8 mouse cellular contexts compared by ENCODE assay signal in genomic region chr16:92057852-92058643, GRCm38 (mm10). TPM values are rescaled to one million over a fixed set of nuclear protein-coding genes. Genes with fewer than 3 reads are reported as not detected.
A peak's percentile ranks its signal among the peaks of the same experiment; 100 is the strongest.
DNase-seq lines count a peak whose midpoint lies in the region; ATAC-seq lines count a peak whose summit lies in the region.

Mrps6 (plus strand) TSS chr16:92058270.
Gm49711 (plus strand) TSS chr16:92058316.
Slc5a3 (plus strand) TSS chr16:92058322.

- peak within 1 kb of the TSS; percentile 71 for H3K27ac ChIP-seq in hindbrain, embryonic 14.5 days

- H3K36me3 ChIP-seq in hindbrain, embryonic 14.5 days (replicated peaks; ENCODE audit: control insufficient read depth, insufficient read depth), result peaks cover 22% of the 10 kb centered on the region

- H3K4me2 ChIP-seq in hindbrain, embryonic 14.5 days (replicated peaks), result peak within 1 kb of the TSS; percentile 89

- peak within 1 kb of the TSS; percentile 91 for H3K9ac ChIP-seq in hindbrain, embryonic 14.5 days

- peak within 1 kb of the TSS; percentile 93 for H3K4me3 ChIP-seq in hindbrain, embryonic 14.5 days (replicated peaks; ENCODE audit: low read length)

- WGBS in hindbrain, embryonic 14.5 days, result under 1% methylated on average over 97 of the region's 99 CpGs

- peak; percentile 61 for DNase-seq in WW6 (ENCODE audit: low read depth, low spot score)
- DNase-seq in cerebellum, postnatal 36 days, result peak; percentile 84 to 85
- DNase-seq in frontal cortex, postnatal 36 days (ENCODE audit: low spot score in 2 of 2), result peak; percentile 88 to 92
- peak; percentile 88 for DNase-seq in hindbrain, embryonic 14.5 days (ENCODE audit: low spot score)
- peak; percentile 78 for DNase-seq in left cerebral cortex, adult 11 months (ENCODE audit: low spot score)
- peak; percentile 81 for DNase-seq in lung, postnatal 36 days
- DNase-seq in retina, embryonic 14.5 days (ENCODE audit: low spot score), result peak; percentile 88
- peak; percentile 87 to 91 for DNase-seq in thymus, postnatal 36 days

- peak; percentile 95 for ATAC-seq in hindbrain, embryonic 14.5 days (ENCODE audit: low FRiP score)

- H3K27me3 ChIP-seq in hindbrain, embryonic 14.5 days (ENCODE audit: control insufficient read depth, insufficient read depth, low read length), result no peaks in the 10 kb centered on the region

- H3K9me3 ChIP-seq in hindbrain, embryonic 14.5 days (ENCODE audit: control insufficient read depth, low read length), result 0 out of 2 replicates have a peak, but pooled peaks cover 4% of the 10 kb centered on the region

- peaks cover 36% of the 10 kb centered on the region for H3K4me1 ChIP-seq in hindbrain, embryonic 14.5 days (replicated peaks; ENCODE audit: control insufficient read depth, insufficient read depth, low read length)

RNA-seq across cellular contexts. Expression of gene Mrps6, which starts in this region (rescaled TPM):
- 208 and 222 TPM in 2 replicates for polyA plus RNA-seq in hindbrain, embryonic 14.5 days (2014; fragmentation: Nextera tagmentation; extraction: Ambion mirVana)

RNA-seq across cellular contexts. Expression of gene Gm49711, which starts in this region (rescaled TPM):
- polyA plus RNA-seq in hindbrain, embryonic 14.5 days (2014; fragmentation: Nextera tagmentation; extraction: Ambion mirVana), result 0.54 and 0.64 TPM in 2 replicates

RNA-seq across cellular contexts. Expression of gene Slc5a3, which starts in this region (rescaled TPM):
- 30.9 and 31.1 TPM in 2 replicates for polyA plus RNA-seq in hindbrain, embryonic 14.5 days (2014; fragmentation: Nextera tagmentation; extraction: Ambion mirVana)

Comparison
In these comparisons a context has a peak if more than half of its experiments do, and no peak if none do; other contexts are left out.
1. Peak in every context shown above with its lines: DNase-seq, ATAC-seq, H3K4me3 ChIP-seq and H3K27ac ChIP-seq.